Mouse (Mus musculus) embryonic facial prominence, embryonic 11.5 days (tissue): ENCODE data around the gene Wdfy4. TPM values are rescaled to one million over a fixed set of nuclear protein-coding genes. Genes with fewer than 3 reads are reported as not detected.

ENCODE experiments used
- ATAC-seq: fragments of 200-750 bp; cut with Nextera tagmentation; replicated peaks from 2 replicates; pipeline ENCODE4 v1.8.0; 2017; ENCODE audit warnings: low read depth; ENCODE audit not compliant: insufficient number of reproducible peaks, low FRiP score, low TSS enrichment
- DNase-seq: peaks from one replicate; pipeline ENCODE4 v3.0.0-alpha.2; 2015; ENCODE audit warnings: low spot score
- H3K27ac ChIP-seq: fragments of 300-500 bp; sonication (generic); replicated peaks from 2 replicates; pipeline ENCODE4 v1.5.1; 2014; ENCODE audit warnings: mild to moderate bottlenecking, low read depth, low read length, control low read depth
- H3K27me3 ChIP-seq: fragments of 300-500 bp; sonication (generic); 2 replicates; pipeline ENCODE4 v1.6.1; 2014; ENCODE audit warnings: mild to moderate bottlenecking, low read length, moderate library complexity, mixed read lengths; ENCODE audit not compliant: control insufficient read depth, insufficient read depth
- H3K36me3 ChIP-seq: fragments of 300-500 bp; sonication (generic); replicated peaks from 2 replicates; pipeline ENCODE4 v1.6.1; 2014; ENCODE audit warnings: low read depth, mild to moderate bottlenecking, low read length, moderate library complexity, mixed read lengths; ENCODE audit not compliant: control insufficient read depth, insufficient read depth
- H3K4me1 ChIP-seq: fragments of 300-500 bp; sonication (generic); 2 replicates; pipeline ENCODE4 v1.6.1; 2014; ENCODE audit warnings: low read length, mixed read lengths; ENCODE audit not compliant: control insufficient read depth, insufficient read depth
- H3K4me2 ChIP-seq: fragments of 300-500 bp; sonication (generic); 2 replicates; pipeline ENCODE4 v1.6.1; 2014; ENCODE audit warnings: low read depth, mild to moderate bottlenecking, control low read depth, low read length, moderate library complexity
- H3K4me3 ChIP-seq: fragments of 300-500 bp; sonication (generic); 2 replicates; pipeline ENCODE4 v1.5.1; 2014; ENCODE audit warnings: low read depth, low read length, control low read depth
- H3K9ac ChIP-seq: fragments of 300-500 bp; sonication (generic); replicated peaks from 2 replicates; pipeline ENCODE4 v1.6.1; 2014; ENCODE audit warnings: mild to moderate bottlenecking, control low read depth, low read length
- H3K9me3 ChIP-seq: fragments of 300-500 bp; sonication (generic); replicated peaks from 2 replicates; pipeline ENCODE4 v1.6.1; 2016; ENCODE audit warnings: mild to moderate bottlenecking, low read length, inconsistent platforms, mixed read lengths; ENCODE audit not compliant: control insufficient read depth
- WGBS: fragments of 180-500 bp; shearing (Covaris S2); extraction: QIAGEN DNeasy Blood & Tissue Kit; methylation state at CpG from one replicate; pipeline ENCODE4 v1.1.7; 2014; 5-methylcytosine and 5-hydroxymethylcytosine counted together
- polyA plus RNA-seq: library from polyadenylated mRNA; unstranded; fragments of >200 nt; fragmentation: Nextera tagmentation; extraction: Ambion mirVana; gene quantifications from 2 replicates; pipeline ENCODE4 v1.2.1, GENCODE M21; 2014

Gene Wdfy4
- polyA plus RNA-seq, 1 experiment from 2014 or later = 0.08 TPM

GRCm38 (mm10) chr14:32956486-32956885 lies 228.8 kb downstream of the Wdfy4 start:
- WGBS = 80% methylated on average over 8 of the region's 8 CpGs
- H3K36me3 ChIP-seq = no peaks in the 10 kb centered on the region
- no peak overlapping the region for H3K4me3 ChIP-seq
- H3K9ac ChIP-seq = no peak overlapping the region
- no peak for ATAC-seq
- H3K27ac ChIP-seq = no peak overlapping the region
- H3K27me3 ChIP-seq = no peaks in the 10 kb centered on the region
- no peaks in the 10 kb centered on the region for H3K4me1 ChIP-seq
- H3K4me2 ChIP-seq = no peak overlapping the region
- DNase-seq = no peak
- H3K9me3 ChIP-seq = no peaks in the 10 kb centered on the region

- H3K4me2 ChIP-seq = no peak overlapping the region
- H3K4me1 ChIP-seq = no peaks in the 10 kb centered on the region
- 49% methylated on average over 20 of the region's 20 CpGs for WGBS
- no peaks in the 10 kb centered on the region for H3K9me3 ChIP-seq
- H3K27me3 ChIP-seq = no peaks in the 10 kb centered on the region
- H3K4me3 ChIP-seq = no peak overlapping the region
- no peak overlapping the region for H3K27ac ChIP-seq
- DNase-seq (peak; percentile 61), ATAC-seq (peak; percentile 80)
- no peak overlapping the region for H3K9ac ChIP-seq
- no peaks in the 10 kb centered on the region for H3K36me3 ChIP-seq
These were observed 234.7 kb downstream of the Wdfy4 start for GRCm38 (mm10) chr14:32950312-32951301.

GRCm38 (mm10) chr14:32947512-32947911 lies 237.8 kb downstream of the Wdfy4 start:
- Histone ChIP-seq H3K27me3 (no peaks in the 10 kb centered on the region), H3K9ac (no peak overlapping the region), H3K4me3 (no peak overlapping the region), H3K9me3 (no peaks in the 10 kb centered on the region), H3K36me3 (no peaks in the 10 kb centered on the region), H3K4me2 (no peak overlapping the region), H3K4me1 (no peaks in the 10 kb centered on the region), H3K27ac (no peak overlapping the region)
- DNase-seq (no peak), ATAC-seq (no peak)
- WGBS = 89% methylated on average over 2 of the region's 2 CpGs

GRCm38 (mm10) chr14:32939217-32939616 lies 246.1 kb downstream of the Wdfy4 start:
- Histone ChIP-seq H3K36me3 (no peaks in the 10 kb centered on the region), H3K9me3 (no peaks in the 10 kb centered on the region), H3K4me2 (no peak overlapping the region), H3K4me3 (no peak overlapping the region), H3K27me3 (no peaks in the 10 kb centered on the region), H3K9ac (no peak overlapping the region), H3K4me1 (no peaks in the 10 kb centered on the region), H3K27ac (no peak overlapping the region)
- 85% methylated on average over 5 of the region's 5 CpGs for WGBS
- ATAC-seq = no peak
- DNase-seq = no peak

- Histone ChIP-seq H3K4me1 (no peaks in the 10 kb centered on the region), H3K4me2 (no peak overlapping the region), H3K27ac (no peak overlapping the region), H3K9ac (no peak overlapping the region), H3K4me3 (no peak overlapping the region), H3K27me3 (no peaks in the 10 kb centered on the region), H3K36me3 (no peaks in the 10 kb centered on the region), H3K9me3 (no peaks in the 10 kb centered on the region)
- ATAC-seq (no peak), DNase-seq (no peak)
- WGBS = 85% methylated on average over 6 of the region's 6 CpGs
These were observed 251.2 kb downstream of the Wdfy4 start for GRCm38 (mm10) chr14:32934064-32934463.

- no peak for ATAC-seq
- Histone ChIP-seq H3K27ac (no peak overlapping the region), H3K36me3 (no peaks in the 10 kb centered on the region), H3K4me1 (no peaks in the 10 kb centered on the region), H3K4me2 (no peak overlapping the region), H3K9ac (no peak overlapping the region), H3K4me3 (no peak overlapping the region), H3K9me3 (no peaks in the 10 kb centered on the region), H3K27me3 (no peaks in the 10 kb centered on the region)
- DNase-seq = no peak
- WGBS = 84% methylated on average over 8 of the region's 8 CpGs
These were observed 253.1 kb downstream of the Wdfy4 start for GRCm38 (mm10) chr14:32932220-32932619.

- WGBS = 88% methylated on average over 10 of the region's 10 CpGs
- ATAC-seq (no peak), DNase-seq (no peak)
- Histone ChIP-seq H3K27ac (no peak overlapping the region), H3K27me3 (no peaks in the 10 kb centered on the region), H3K4me1 (no peaks in the 10 kb centered on the region), H3K4me2 (no peak overlapping the region), H3K9ac (no peak overlapping the region), H3K36me3 (no peaks in the 10 kb centered on the region), H3K9me3 (no peaks in the 10 kb centered on the region), H3K4me3 (no peak overlapping the region)
These were observed 253.6 kb downstream of the Wdfy4 start for GRCm38 (mm10) chr14:32931709-32932108.

GRCm38 (mm10) chr14:32923871-32924270 lies 261.4 kb downstream of the Wdfy4 start:
- no peak overlapping the region for H3K4me2 ChIP-seq
- H3K4me1 ChIP-seq = no peaks in the 10 kb centered on the region; the same call in 1 of the 2 replicates
- no peaks in the 10 kb centered on the region for H3K27me3 ChIP-seq
- H3K4me3 ChIP-seq = no peak overlapping the region
- no peak overlapping the region for H3K27ac ChIP-seq
- no peak overlapping the region for H3K9ac ChIP-seq
- ATAC-seq (no peak), DNase-seq (no peak)
- 84% methylated on average over 9 of the region's 9 CpGs for WGBS
- no peaks in the 10 kb centered on the region for H3K9me3 ChIP-seq
- H3K36me3 ChIP-seq = no peaks in the 10 kb centered on the region
